Mouse (Mus musculus) liver, adult 2 months (tissue): Measurements from ENCODE around the gene Pak1ip1. TPM values are rescaled to one million over a fixed set of nuclear protein-coding genes. Genes with fewer than 3 reads are reported as not detected.
"Not testable (repeated sequence)": the region's sequence is repeated elsewhere in the genome, so short reads cannot be mapped to it uniquely, and the experiment has no call there.

Experiments
- DNase-seq: peaks from one replicate; pipeline ENCODE4 v3.0.0-alpha.2; 2011; ENCODE audit warnings: low read depth, low spot score; ENCODE audit errors: extremely low read depth
- H3K27ac ChIP-seq: fragments of 200-500 bp; replicated peaks from 2 replicates; pipeline ENCODE4 v1.5.1; 2012; ENCODE audit warnings: low read depth, mild to moderate bottlenecking, control low read depth, inconsistent platforms, low read length; ENCODE audit not compliant: insufficient read depth
- H3K27me3 ChIP-seq: fragments of 200-500 bp; 2 replicates; pipeline ENCODE4 v1.6.1; 2012; ENCODE audit warnings: mild to moderate bottlenecking, moderate library complexity, low read length, inconsistent platforms; ENCODE audit not compliant: control insufficient read depth, insufficient read depth
- H3K36me3 ChIP-seq: fragments of 200-500 bp; 2 replicates; pipeline ENCODE4 v1.6.1; 2012; ENCODE audit warnings: low read length, inconsistent platforms; ENCODE audit not compliant: control insufficient read depth, insufficient read depth
- H3K4me1 ChIP-seq: fragments of 200-500 bp; 2 replicates; pipeline ENCODE4 v1.6.1; 2011; ENCODE audit warnings: low read length; ENCODE audit not compliant: control insufficient read depth, insufficient read depth
- H3K4me3 ChIP-seq: fragments of 200-500 bp; 2 replicates; pipeline ENCODE4 v1.5.1; 2011; ENCODE audit warnings: low read depth, mild to moderate bottlenecking, control low read depth, low read length, moderate library complexity; ENCODE audit not compliant: insufficient read depth
- H3K79me2 ChIP-seq: fragments of 200-500 bp; 2 replicates; pipeline ENCODE4 v1.6.1; 2012; ENCODE audit warnings: inconsistent platforms, mild to moderate bottlenecking, low read length, moderate library complexity; ENCODE audit not compliant: control insufficient read depth, insufficient read depth
- H3K9ac ChIP-seq: fragments of 200-500 bp; 2 replicates; pipeline ENCODE4 v1.6.1; 2012; ENCODE audit warnings: low read depth, mild to moderate bottlenecking, control low read depth, inconsistent platforms, low read length
- CTCF ChIP-seq: fragments of 200-500 bp; IDR thresholded peaks from 2 replicates; pipeline ENCODE4 v1.5.1; 2011; ENCODE audit warnings: low read depth, low read length, control low read depth
- POLR2A ChIP-seq: fragments of 200-500 bp; IDR thresholded peaks from 2 replicates; pipeline ENCODE4 v1.6.1; 2011; ENCODE audit warnings: low read length, control low read depth; ENCODE audit not compliant: insufficient read depth; ENCODE audit errors: extremely low read depth
- WGBS: fragments of 180-500 bp; shearing (Covaris S2); methylation state at CpG from one replicate; pipeline ENCODE4 v1.1.7; 2018; 5-methylcytosine and 5-hydroxymethylcytosine counted together
- polyA plus RNA-seq: library from polyadenylated mRNA; depleted of rRNA; stranded (reverse); fragments of >200 nt; gene quantifications from 2 replicates; pipeline ENCODE4 v1.2.3, GENCODE M21; 2012
- total RNA-seq: library from RNA; depleted of rRNA; stranded (reverse); fragments of >200 nt; gene quantifications from 2 replicates; pipeline ENCODE4 v1.2.3, GENCODE M21; 2014

Gene Pak1ip1
- total and polyA plus RNA-seq, 2 experiments: 28.9 to 33.4 TPM

DNA sequence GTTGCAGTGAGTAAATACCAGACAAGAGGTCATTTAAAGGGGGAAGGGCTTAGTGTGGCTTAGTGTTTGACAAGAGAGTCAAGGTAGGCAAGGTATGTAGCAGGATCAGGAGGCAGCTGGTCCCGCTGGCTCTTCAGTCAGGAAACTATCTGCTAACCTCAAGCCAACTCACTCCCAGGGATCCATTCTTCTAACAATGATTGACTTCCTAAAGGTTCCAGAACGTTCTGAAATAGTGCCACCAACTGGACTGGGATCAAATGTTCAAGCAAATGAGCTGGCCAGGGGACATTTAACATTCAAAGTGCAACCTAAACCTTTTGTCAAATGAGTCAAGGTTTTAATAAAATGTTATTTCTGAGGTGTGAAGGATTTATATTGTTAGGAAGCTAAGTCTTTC lies 21.5 kb upstream of the Pak1ip1 start:
- Histone ChIP-seq H3K4me1 (0 out of 2 replicates have a peak, but pooled peaks cover 2% of the 10 kb centered on the region), H3K4me3 (no peak overlapping the region)
- TF ChIP-seq POLR2A (no peak), CTCF (0 out of 2 replicates have a peak, but pooled peaks have one; percentile 15)

DNA sequence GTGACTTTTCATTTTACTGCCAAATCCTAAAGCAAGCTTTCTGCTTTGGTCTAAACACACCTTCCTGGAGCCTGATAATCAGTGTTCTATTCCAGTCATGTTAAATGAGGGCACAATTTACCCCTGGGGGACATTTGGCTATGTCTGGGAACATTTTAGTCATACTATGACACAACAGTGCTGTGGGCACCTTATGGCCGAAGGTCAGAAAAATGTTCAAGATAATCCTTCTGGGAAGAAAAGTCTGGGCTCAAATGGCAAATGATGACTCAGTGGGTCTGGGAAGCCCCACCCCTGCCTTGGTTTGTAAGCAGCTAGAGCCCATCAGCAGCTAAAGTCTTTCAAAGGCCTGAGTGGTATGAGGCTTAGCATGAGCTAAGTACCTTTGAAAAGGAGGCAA lies 18.1 kb upstream of the Pak1ip1 start:
- H3K9ac ChIP-seq: no peak overlapping the region
- H3K4me1 ChIP-seq: 0 out of 2 replicates have a peak, but pooled peaks cover 2% of the 10 kb centered on the region
- no peak for TF ChIP-seq POLR2A
- TF ChIP-seq CTCF: no peak
- WGBS: 94% methylated on average over 1 of the region's 1 CpGs
- no peaks in the 10 kb centered on the region for H3K36me3 ChIP-seq
- H3K79me2 ChIP-seq: no peaks in the 10 kb centered on the region
- H3K27me3 ChIP-seq: no peaks in the 10 kb centered on the region
- H3K27ac ChIP-seq: no peak overlapping the region
- no peak for DNase-seq
- H3K4me3 ChIP-seq: no peak overlapping the region

More for the DNA sequence above, 21.5 kb upstream of the Pak1ip1 start:
- Histone ChIP-seq H3K27ac (no peak overlapping the region), H3K27me3 (no peaks in the 10 kb centered on the region), H3K9ac (no peak overlapping the region), H3K79me2 (no peaks in the 10 kb centered on the region), H3K36me3 (no peaks in the 10 kb centered on the region)
- 5% methylated on average over 2 of the region's 2 CpGs for WGBS
- DNase-seq: peak; percentile 83

DNA sequence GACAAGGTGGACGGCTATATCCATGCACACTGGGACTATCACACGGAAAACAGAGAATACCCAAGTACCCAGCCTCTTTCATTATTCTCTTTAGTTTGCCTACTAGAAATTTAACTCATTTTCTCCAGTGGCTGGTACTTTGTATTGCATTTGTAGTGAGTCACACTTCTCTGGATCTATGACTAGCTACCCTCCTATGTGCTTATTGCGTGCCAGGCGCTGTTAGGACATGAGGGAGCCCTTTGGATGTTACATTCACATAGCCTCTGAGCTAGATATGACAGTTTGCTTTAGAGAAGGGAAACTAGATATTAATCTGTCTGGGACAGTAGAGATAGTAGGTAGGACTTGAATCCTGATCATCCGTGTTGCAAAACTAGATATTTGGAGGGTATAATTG lies 14.7 kb upstream of the Pak1ip1 start:
- Histone ChIP-seq H3K36me3 (no peaks in the 10 kb centered on the region), H3K79me2 (no peaks in the 10 kb centered on the region), H3K27me3 (no peaks in the 10 kb centered on the region), H3K4me3 (no peak overlapping the region), H3K9ac (no peak overlapping the region), H3K27ac (no peak overlapping the region), H3K4me1 (no peaks in the 10 kb centered on the region)
- 96% methylated on average over 5 of the region's 5 CpGs for WGBS
- TF ChIP-seq CTCF: no peak
- no peak for TF ChIP-seq POLR2A
- no peak for DNase-seq

DNA sequence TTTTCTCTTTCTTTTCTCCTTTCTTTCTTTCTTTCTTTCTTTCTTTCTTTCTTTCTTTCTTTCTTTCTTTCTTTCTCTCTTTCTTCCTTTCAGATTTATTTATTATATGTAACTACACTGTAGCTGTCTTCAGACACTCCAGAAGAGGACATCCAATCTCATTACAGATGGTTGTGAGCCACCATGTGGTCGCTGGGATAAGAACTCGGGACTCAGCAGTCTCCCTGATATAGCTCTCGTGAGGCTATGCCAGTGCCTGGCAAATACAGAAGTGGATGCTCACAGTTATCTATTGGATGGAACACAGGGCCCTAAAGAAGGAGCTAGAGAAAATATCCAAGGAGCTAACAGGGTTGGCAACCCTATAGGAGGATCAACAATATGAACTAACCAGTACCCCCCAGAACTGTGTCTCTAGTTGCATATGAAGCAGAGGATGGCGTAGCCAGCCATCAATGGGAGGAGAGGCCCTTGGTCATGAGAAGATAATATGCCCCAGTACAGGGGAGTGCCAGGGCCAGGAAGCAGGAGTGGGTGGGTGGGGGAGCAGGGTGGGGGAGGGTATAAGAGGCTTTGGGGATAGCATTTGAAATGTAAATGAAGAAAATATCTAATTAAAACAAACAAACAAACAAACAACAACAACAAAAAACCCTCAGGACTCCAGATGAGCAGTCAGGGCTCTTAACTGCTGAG lies 13.1 kb upstream of the Pak1ip1 start:
- 68% methylated on average over 4 of the region's 4 CpGs for WGBS
- not testable (repeated sequence) for H3K9ac ChIP-seq, H3K4me3 ChIP-seq, DNase-seq, H3K36me3 ChIP-seq, H3K27ac ChIP-seq, H3K4me1 ChIP-seq, H3K79me2 ChIP-seq, H3K27me3 ChIP-seq

DNA sequence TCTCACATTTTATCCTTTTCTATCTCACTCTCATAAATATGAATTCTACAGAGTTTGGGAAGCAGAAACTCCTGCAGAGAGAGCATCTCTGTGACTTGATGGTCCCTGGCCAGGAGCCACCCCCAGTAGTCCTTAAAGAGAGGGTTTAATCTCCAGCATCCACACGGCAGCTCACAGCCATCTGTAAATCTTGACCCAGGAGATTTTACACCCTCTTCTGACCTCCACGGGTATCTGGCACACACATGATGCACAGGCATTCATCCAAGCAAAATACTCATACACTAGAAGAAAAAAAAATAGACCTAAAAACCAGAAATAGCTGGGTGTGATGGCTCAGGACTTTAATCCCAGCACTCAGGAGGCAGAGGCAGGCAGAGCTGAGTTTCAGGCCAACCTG lies 12.4 kb upstream of the Pak1ip1 start:
- H3K4me3 ChIP-seq: no peak overlapping the region
- 36% methylated on average over 2 of the region's 2 CpGs for WGBS
- H3K4me1 ChIP-seq: no peaks in the 10 kb centered on the region
- H3K27me3 ChIP-seq: no peaks in the 10 kb centered on the region
- H3K27ac ChIP-seq: no peak overlapping the region
- no peaks in the 10 kb centered on the region for H3K36me3 ChIP-seq
- no peaks in the 10 kb centered on the region for H3K79me2 ChIP-seq
- TF ChIP-seq POLR2A (no peak), CTCF (no peak)
- no peak overlapping the region for H3K9ac ChIP-seq
- DNase-seq: no peak

DNA sequence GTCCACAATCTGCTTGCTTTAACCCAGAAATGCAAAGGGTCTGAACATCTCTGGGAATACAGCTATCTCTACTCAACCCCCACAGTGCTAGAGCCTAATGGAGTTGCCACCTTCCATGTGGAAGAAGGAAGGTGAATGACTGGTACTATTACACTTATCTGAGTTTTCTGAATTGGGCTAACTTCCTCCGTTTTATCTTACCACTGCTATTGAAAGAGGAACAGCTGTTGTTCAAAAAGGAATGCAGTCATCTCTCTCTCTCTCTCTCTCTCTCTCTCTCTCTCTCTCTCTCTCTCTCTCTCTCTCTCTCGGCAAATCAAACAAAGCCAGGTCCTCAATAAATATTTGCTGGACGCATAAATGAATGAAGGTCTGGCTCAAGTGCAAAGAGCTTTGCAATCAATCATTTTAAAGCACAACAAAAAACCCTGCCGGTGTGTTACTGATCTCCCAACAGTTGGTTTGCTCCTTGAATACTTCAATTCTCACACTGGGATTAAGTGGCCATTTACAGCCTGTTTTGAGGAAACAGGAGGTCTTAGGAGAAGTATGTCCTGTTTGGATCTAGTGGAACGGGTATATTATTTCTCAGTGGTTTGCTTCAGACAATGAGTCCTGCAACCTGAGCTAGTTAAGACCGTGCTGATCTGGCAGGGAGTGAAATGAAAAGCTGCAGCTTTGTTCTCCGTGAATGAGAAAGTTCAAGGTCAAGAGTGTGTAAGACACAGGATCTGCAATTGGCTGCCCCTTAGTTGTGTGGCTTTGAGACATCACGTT lies 6.1 kb upstream of the Pak1ip1 start:
- no peak overlapping the region for H3K4me3 ChIP-seq
- H3K27ac ChIP-seq: no peak overlapping the region
- H3K9ac ChIP-seq: no peak overlapping the region
- peaks cover 3% of the 10 kb centered on the region for H3K4me1 ChIP-seq
- 9% methylated on average over 8 of the region's 8 CpGs for WGBS
- no peaks in the 10 kb centered on the region for H3K36me3 ChIP-seq
- no peaks in the 10 kb centered on the region for H3K27me3 ChIP-seq
- H3K79me2 ChIP-seq: no peaks in the 10 kb centered on the region
- peak; percentile 69 for DNase-seq
- TF ChIP-seq POLR2A (no peak), CTCF (no peak)

DNA sequence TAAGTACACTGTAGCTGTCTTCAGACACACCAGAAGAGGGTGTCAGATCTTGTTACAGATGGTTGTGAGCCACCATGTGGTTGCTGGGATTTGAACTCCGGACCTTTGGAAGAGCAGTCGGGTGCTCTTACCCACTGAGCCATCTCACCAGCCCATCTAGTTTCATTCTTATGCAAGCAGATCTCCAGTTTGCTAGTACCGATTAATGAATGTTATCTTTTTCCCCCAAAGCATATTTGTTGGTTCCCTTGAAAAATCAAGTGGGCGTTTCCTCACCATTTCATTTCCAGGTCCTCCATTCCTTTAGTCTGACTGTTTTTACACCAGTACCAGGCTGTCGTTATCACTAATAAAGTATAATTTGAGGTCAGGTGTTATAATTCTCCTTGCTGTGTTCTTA lies 2.3 kb upstream of the Pak1ip1 start:
- H3K27me3 ChIP-seq, H3K4me1 ChIP-seq, H3K27ac ChIP-seq, H3K4me3 ChIP-seq, H3K9ac ChIP-seq, DNase-seq, H3K36me3 ChIP-seq: not testable (repeated sequence)
- 82% methylated on average over 5 of the region's 5 CpGs for WGBS
- peaks cover 15% of the 10 kb centered on the region; the same call in 1 of the 2 replicates for H3K79me2 ChIP-seq
